Mouse (Mus musculus) forebrain, embryonic 16.5 days (tissue): ENCODE measurements around the gene 1110051M20Rik. TPM values are rescaled to one million over a fixed set of nuclear protein-coding genes. Genes with fewer than 3 reads are reported as not detected.
A peak's percentile ranks its signal among the peaks of the same experiment; 100 is the strongest.
"Not testable (repeated sequence)": the region's sequence is repeated elsewhere in the genome, so short reads cannot be mapped to it uniquely, and the experiment has no call there.

Experiments
- ATAC-seq: fragments of 200-750 bp; cut with Nextera tagmentation; 2 replicates; pipeline ENCODE4 v1.8.0; 2017; ENCODE audit warnings: mild to moderate bottlenecking, moderate library complexity
- H3K27ac ChIP-seq: fragments of 300-500 bp; sonication (generic); 2 replicates; pipeline ENCODE4 v1.5.1; 2014; ENCODE audit warnings: low read length, control low read depth
- H3K27me3 ChIP-seq: fragments of 300-500 bp; sonication (generic); replicated peaks from 2 replicates; pipeline ENCODE4 v1.6.1; 2014; ENCODE audit warnings: low read length; ENCODE audit not compliant: control insufficient read depth, insufficient read depth
- H3K36me3 ChIP-seq: fragments of 300-500 bp; sonication (generic); 2 replicates; pipeline ENCODE4 v1.6.1; 2014; ENCODE audit not compliant: control insufficient read depth, insufficient read depth
- H3K4me1 ChIP-seq: fragments of 300-500 bp; sonication (generic); replicated peaks from 2 replicates; pipeline ENCODE4 v1.6.1; 2014; ENCODE audit warnings: low read length; ENCODE audit not compliant: control insufficient read depth, insufficient read depth
- H3K4me2 ChIP-seq: fragments of 300-500 bp; sonication (generic); 2 replicates; pipeline ENCODE4 v1.6.1; 2014; ENCODE audit warnings: mild to moderate bottlenecking, low read length, control low read depth
- H3K4me3 ChIP-seq: fragments of 300-500 bp; sonication (generic); replicated peaks from 2 replicates; pipeline ENCODE4 v1.5.1; 2014; ENCODE audit warnings: mild to moderate bottlenecking, low read length, control low read depth
- H3K9ac ChIP-seq: fragments of 300-500 bp; sonication (generic); replicated peaks from 2 replicates; pipeline ENCODE4 v1.6.1; 2014; ENCODE audit warnings: low read depth, low read length, control low read depth
- H3K9me3 ChIP-seq: fragments of 300-500 bp; sonication (generic); 2 replicates; pipeline ENCODE4 v1.6.1; 2016; ENCODE audit warnings: low read length; ENCODE audit not compliant: control insufficient read depth
- WGBS: fragments of 180-500 bp; shearing (Covaris S2); extraction: QIAGEN DNeasy Blood & Tissue Kit; methylation state at CpG from one replicate; pipeline ENCODE4 v1.1.7; 2014; 5-methylcytosine and 5-hydroxymethylcytosine counted together
- microRNA-seq: library from miRNA; unstranded; fragments of <30 nt; microRNA quantifications from one replicate; pipeline ENCODE4, GENCODE M21; 2017
- polyA plus RNA-seq: library from polyadenylated mRNA; unstranded; fragments of >200 nt; fragmentation: Nextera tagmentation; extraction: Ambion mirVana; gene quantifications from 2 replicates; pipeline ENCODE4 v1.2.1, GENCODE M21; 2015

The 1110051M20Rik gene
- polyA plus RNA-seq, 1 experiment from 2014 or later: 187 TPM

- Histone ChIP-seq H3K9me3 (no peaks in the 10 kb centered on the region), H3K27me3 (no peaks in the 10 kb centered on the region), H3K36me3 (no peaks in the 10 kb centered on the region), H3K27ac (no peak overlapping the region), H3K4me1 (no peaks in the 10 kb centered on the region), H3K4me2 (no peak overlapping the region), H3K9ac (no peak overlapping the region), H3K4me3 (no peak overlapping the region)
- WGBS: 83% methylated on average over 5 of the region's 5 CpGs
- ATAC-seq: no peak
These were observed 199.8 kb downstream of the 1110051M20Rik start for GRCm38 (mm10) chr2:91244557-91245228.

GRCm38 (mm10) chr2:91243416-91243815 is 201.1 kb downstream of the 1110051M20Rik start:
- no peak overlapping the region for H3K27ac ChIP-seq
- no peak overlapping the region for H3K4me2 ChIP-seq
- WGBS: 52% methylated on average over 3 of the region's 3 CpGs
- no peak overlapping the region for H3K4me3 ChIP-seq
- H3K4me1 ChIP-seq: no peaks in the 10 kb centered on the region
- no peaks in the 10 kb centered on the region for H3K9me3 ChIP-seq
- no peak overlapping the region for H3K9ac ChIP-seq
- no peaks in the 10 kb centered on the region for H3K36me3 ChIP-seq
- H3K27me3 ChIP-seq: no peaks in the 10 kb centered on the region
- peak; percentile 18; the same call in 1 of the 2 replicates for ATAC-seq

GRCm38 (mm10) chr2:91242547-91242946 is 202.0 kb downstream of the 1110051M20Rik start:
- H3K27me3 ChIP-seq: no peaks in the 10 kb centered on the region
- no peak overlapping the region for H3K9ac ChIP-seq
- no peak overlapping the region for H3K4me3 ChIP-seq
- WGBS: 71% methylated on average over 5 of the region's 5 CpGs
- no peak for ATAC-seq
- peaks cover 3% of the 10 kb centered on the region for H3K4me1 ChIP-seq
- H3K36me3 ChIP-seq: no peaks in the 10 kb centered on the region
- no peak overlapping the region for H3K27ac ChIP-seq
- H3K9me3 ChIP-seq: no peaks in the 10 kb centered on the region
- no peak overlapping the region for H3K4me2 ChIP-seq

GRCm38 (mm10) chr2:91237511-91238080 is 206.9 kb downstream of the 1110051M20Rik start:
- WGBS: 24% methylated on average over 4 of the region's 4 CpGs
- peak overlapping the region; percentile 87 for H3K4me2 ChIP-seq
- H3K36me3 ChIP-seq, H3K27me3 ChIP-seq, H3K9me3 ChIP-seq: not testable (repeated sequence)
- peak; percentile 51 for ATAC-seq
- H3K9ac ChIP-seq: peak overlapping the region; percentile 66; the same call in 1 of the 2 replicates
- peak overlapping the region; percentile 96 for H3K27ac ChIP-seq
- H3K4me1 ChIP-seq: peaks cover 10% of the 10 kb centered on the region
- peak overlapping the region; percentile 65 for H3K4me3 ChIP-seq

GRCm38 (mm10) chr2:91236601-91237510 is 207.6 kb downstream of the 1110051M20Rik start, which contains the start of gene Ddb2:
Gene Ddb2 (minus strand): TSS chr2:91236982.
- under 1% methylated on average over 46 of the region's 48 CpGs for WGBS
- Histone ChIP-seq H3K36me3 (peaks cover 3% of the 10 kb centered on the region; the same call in 1 of the 2 replicates), H3K27me3 (no peaks in the 10 kb centered on the region), H3K4me3 (peak within 1 kb of the TSS; percentile 65), H3K4me1 (peaks cover 10% of the 10 kb centered on the region), H3K4me2 (peak within 1 kb of the TSS; percentile 87), H3K9ac (peak within 1 kb of the TSS; percentile 66), H3K27ac (peak within 1 kb of the TSS; percentile 96), H3K9me3 (no peaks in the 10 kb centered on the region)
- peak; percentile 98 for ATAC-seq

GRCm38 (mm10) chr2:91229735-91230134 is 214.8 kb downstream of the 1110051M20Rik start:
- H3K27ac ChIP-seq: no peak overlapping the region
- H3K4me3 ChIP-seq: no peak overlapping the region
- no peaks in the 10 kb centered on the region for H3K4me1 ChIP-seq
- H3K36me3 ChIP-seq: peaks cover 3% of the 10 kb centered on the region; the same call in 1 of the 2 replicates
- no peak overlapping the region for H3K9ac ChIP-seq
- WGBS: 87% methylated on average over 2 of the region's 2 CpGs
- H3K4me2 ChIP-seq: no peak overlapping the region
- no peaks in the 10 kb centered on the region for H3K9me3 ChIP-seq
- no peaks in the 10 kb centered on the region for H3K27me3 ChIP-seq
- no peak for ATAC-seq

Small RNA genes within 50 kb of the gene (microRNA-seq; reads per million reads assigned to microRNA genes)
- gene Gm22071: not detected

Other genes with a start within 250 kb of the 1110051M20Rik start
- gene Nr1h3, start 241.9 kb downstream of the 1110051M20Rik start, polyA plus RNA-seq: 2.4 and 2.6 TPM in 2 replicates
- gene Acp2, start 241.8 kb downstream of the 1110051M20Rik start, polyA plus RNA-seq: 37.6 and 39.0 TPM in 2 replicates
- 16.6 and 17.0 TPM in 2 replicates for gene Ddb2, start 207.7 kb downstream of the 1110051M20Rik start, polyA plus RNA-seq
- gene Pacsin3, start 188.8 kb downstream of the 1110051M20Rik start, polyA plus RNA-seq: 19.2 and 20.4 TPM in 2 replicates
- 77.5 and 77.7 TPM in 2 replicates for gene Arfgap2, start 179.7 kb downstream of the 1110051M20Rik start, polyA plus RNA-seq
- gene Lrp4, start 12.8 kb upstream of the 1110051M20Rik start, polyA plus RNA-seq: 4.5 and 5.9 TPM in 2 replicates
- gene Ckap5, start 82.1 kb upstream of the 1110051M20Rik start, polyA plus RNA-seq: 133 and 141 TPM in 2 replicates
- gene F2, start 191.7 kb upstream of the 1110051M20Rik start, polyA plus RNA-seq: 0.16 TPM in 1 of 2 replicates, not detected in the other
- 10.8 and 16.2 TPM in 2 replicates for gene Zfp408, start 205.1 kb upstream of the 1110051M20Rik start, polyA plus RNA-seq
- gene Arhgap1, start 205.2 kb upstream of the 1110051M20Rik start, polyA plus RNA-seq: 99.2 and 99.4 TPM in 2 replicates